Mouse (Mus musculus) CH12F3 (cell line): Measurements from ENCODE around the gene 2310003L06Rik.

Experiments
- in situ Hi-C: fragments of 300-500 bp; cut with MboI; formaldehyde crosslinking; loops from 2 replicates; pipeline ENCODE4 v1.14.3; 2020; ENCODE audit warnings: low sequenced_read_pairs

Gene 2310003L06Rik

DNA sequence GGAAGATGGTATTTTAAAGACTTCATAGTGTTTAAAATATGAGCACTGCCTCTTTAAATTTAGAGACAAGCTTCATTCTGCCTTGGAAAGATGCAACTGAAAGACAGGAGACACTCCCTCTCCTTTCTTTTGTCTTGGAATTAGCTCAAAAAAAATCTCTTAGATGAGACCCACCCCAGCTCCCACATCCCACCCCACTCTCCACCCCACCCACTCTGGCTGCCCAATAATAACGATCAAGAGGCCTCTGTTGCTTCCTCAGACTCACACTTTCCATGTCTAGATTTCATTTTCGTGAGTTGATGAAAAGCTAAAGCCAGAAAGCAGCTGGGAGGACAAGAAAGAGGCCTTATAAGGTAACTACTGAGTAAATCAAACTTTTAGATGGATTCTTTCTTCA lies at the start of gene 2310003L06Rik, which contains the start of gene Gm28434:
2310003L06Rik (plus strand) TSS at position 259 of the 400 bp plus-strand sequence.
Gm28434 (plus strand) TSS at position 317 of the 400 bp plus-strand sequence.
- in situ Hi-C loops: no loop called here

DNA sequence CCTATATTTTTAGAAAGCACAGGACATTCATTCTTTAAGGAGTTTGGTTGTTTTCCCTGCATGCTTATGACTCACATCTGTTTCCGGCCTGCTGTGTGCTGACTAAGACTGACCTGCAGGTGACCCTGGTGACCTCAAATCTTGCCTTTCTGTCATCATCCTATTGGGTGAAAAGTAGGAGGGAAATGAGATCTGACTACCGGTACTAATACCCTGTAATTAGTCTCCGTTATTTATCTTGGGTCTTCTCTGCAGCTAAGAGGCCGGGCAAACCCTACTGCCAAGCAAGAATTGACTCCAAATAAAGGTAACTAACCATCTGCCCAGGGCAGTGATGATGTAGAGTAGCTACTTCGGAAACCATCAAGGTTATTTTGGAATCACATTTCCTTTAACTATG lies 43.9 kb upstream of the 2310003L06Rik start, which contains the start of gene Csn3:
Csn3 (plus strand) TSS at position 208 of the 400 bp plus-strand sequence.
- in situ Hi-C loops: no loop called here

DNA sequence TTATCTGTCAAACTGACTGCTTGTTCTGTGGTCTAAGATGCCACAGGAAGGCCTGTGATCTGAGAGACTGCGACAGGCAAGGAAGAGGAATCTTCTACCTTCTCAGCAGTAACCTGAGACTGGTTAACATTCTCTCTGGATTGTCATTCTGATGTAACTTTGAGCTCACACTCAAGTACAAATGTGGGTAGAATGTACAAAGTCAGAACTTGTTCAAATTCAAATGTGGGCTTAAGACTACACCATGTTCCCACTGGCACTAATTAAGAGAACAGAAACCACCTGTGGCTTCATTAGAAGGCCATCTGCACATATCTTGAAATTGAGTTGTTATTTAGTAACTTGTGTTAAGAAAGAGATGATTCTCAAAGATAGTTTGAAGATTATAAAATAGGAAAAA lies 37.7 kb upstream of the 2310003L06Rik start:
- in situ Hi-C loops: no loop called here

DNA sequence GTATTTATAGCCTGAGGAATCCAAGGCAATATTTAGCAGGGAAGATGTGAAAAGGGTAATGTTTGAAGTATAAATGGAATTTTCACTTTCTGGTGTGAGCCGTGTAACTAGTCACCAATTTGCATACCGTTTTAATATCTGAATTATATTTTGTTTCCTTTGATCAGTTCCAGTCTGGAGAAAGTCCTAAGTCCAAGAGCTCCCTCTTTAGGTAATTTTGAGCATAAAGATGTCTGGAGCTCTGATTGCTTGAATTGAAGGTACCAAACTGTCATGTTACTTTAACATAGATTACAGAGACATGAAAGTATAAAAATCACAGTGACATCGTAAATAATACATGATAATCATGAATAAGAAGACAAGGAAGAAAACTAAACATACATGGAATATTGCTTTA lies 28.5 kb upstream of the 2310003L06Rik start:
- in situ Hi-C loops: no loop called here

DNA sequence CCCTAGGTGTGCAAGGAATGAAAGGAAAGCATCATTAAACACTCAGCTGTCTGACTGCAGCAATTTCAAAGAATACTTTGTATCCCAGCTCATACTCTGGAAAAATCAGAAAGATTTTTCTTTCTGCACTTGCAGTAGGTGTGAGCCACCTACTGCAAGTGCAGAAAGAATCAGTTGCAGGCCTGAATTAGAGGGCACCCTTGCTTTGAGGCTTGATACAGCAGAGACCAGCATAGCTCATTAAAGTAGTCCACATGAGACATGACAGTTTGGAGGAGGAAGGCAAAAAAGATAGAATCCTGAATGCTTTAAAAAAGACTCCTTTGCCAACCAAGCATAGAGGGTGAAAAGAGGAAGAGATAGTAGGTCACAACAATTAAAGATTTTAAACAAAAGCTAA lies 26.7 kb upstream of the 2310003L06Rik start:
- in situ Hi-C loops: no loop called here

DNA sequence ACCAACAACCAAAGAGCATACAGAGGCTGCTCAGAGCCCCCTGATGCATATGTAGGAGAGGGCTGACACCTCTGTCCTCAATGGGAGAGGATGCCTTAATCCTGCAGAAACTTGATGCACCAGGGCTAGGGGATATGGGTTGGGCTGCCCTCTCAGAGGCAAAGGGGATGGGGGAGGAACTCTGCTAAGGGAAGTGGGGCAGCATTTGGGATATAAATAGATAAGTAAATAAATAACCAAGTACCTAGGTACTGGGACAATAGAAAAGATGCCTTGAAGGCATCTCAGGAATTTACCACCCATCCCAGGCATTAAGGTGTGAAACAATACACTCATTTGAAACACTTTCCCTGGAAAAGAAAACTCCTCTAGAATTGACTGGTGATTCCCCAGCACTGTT lies 17.4 kb upstream of the 2310003L06Rik start:
- in situ Hi-C loops: no loop called here

DNA sequence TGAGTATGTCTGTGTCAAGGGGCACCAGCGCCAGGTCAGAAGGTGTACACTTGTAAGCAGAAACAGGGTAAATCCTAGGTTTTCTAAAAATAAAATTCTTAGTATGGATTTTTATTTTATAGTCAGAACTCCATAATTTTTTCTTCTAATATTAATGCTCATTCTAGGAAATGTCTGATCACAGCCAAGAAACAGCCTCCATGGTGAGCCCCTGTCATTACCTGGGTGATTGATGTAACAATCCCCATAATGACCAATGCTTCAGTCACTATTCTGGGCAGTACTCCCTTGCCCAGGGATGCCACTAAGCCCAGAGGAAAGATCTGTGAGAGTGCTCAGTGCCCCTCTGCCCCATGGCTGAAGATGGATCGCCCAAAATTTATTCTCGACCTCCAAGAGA lies 9.9 kb downstream of the 2310003L06Rik start, which contains the start of gene Cabs1:
Cabs1 (plus strand) TSS at position 301 of the 400 bp plus-strand sequence.
- in situ Hi-C loops: no loop called here

DNA sequence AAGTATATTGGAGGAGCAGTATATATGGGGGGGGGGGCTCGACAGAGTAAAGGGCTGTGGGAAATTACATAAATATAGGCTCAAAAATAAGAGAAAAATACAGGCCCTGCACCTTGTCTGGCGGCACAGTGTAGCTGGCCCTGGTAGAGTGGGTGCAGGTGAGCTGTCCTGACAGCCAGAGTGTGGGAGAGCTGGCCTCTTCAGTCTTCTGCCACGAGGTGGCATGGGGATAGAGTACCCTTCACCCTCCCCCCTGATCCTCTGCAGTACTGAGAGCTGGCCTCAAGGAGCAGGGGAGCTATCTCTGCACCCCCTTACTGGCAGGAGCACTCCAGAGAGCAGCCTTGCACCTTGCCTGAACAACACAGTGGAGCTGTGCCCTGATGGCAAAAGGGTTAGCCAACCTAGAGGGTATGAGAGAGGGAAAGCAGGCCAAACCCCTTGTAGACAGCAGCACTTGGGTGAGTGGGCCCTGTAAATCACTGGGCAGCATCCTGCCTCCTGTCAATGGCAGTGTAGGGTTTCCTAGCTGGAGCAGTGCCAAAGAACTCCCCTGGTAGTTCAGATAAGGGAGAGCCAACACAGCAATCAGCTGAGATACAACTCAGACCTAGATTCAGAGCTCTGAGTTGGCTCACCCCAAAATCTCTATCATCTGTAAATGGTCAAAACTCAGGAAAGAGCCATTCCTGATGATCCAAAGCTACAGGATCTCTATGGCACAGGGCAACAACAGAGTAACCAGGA lies 13.4 kb downstream of the 2310003L06Rik start:
- in situ Hi-C loops: no loop called here

DNA sequence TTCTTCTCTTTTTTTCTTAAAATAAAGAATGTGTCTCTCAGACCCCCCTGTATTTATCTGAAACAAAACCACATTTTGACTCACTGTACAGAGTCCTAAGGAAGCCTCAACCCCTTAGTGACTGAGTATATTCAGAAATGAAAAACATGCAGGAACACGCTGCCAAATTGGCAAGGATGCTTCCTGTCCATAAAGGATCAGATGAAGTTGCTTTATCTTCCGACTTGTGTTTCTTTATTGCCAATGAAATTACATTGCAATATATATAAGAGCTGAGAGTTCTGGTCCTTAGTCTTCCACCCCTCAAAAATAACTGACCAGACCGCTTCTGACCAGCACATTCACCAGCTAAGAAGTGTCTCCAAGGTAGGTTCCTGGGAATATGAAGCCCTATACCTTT lies 33.0 kb downstream of the 2310003L06Rik start, which contains the start of gene Smr3a:
Smr3a (plus strand) TSS at position 301 of the 400 bp plus-strand sequence.
- in situ Hi-C loops: no loop called here

DNA sequence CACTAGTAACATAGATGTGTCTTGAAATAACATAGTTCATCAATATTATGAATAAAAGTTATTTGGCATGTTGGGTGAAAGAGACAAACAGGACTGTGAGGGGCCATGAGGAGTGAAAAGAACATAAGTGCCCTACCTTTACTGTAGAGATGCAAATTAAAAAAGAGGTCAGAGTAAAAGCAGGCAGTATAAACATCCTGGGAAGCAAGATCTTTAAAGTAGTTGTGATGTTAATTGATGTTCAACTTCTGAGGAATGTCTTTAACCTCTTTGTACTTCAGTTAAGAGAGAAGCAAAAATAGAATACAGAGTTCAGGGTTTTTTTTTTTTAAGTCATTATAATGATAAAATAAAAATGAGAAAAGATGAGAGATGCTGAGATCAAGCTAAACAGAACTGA lies 36.0 kb downstream of the 2310003L06Rik start:
- in situ Hi-C loops: no loop called here
